Mouse (Mus musculus): ENCODE measurements around the gene Serping1. TPM values are rescaled to one million over a fixed set of nuclear protein-coding genes. Genes with fewer than 3 reads are reported as not detected.
A peak's percentile ranks its signal among the peaks of the same experiment; 100 is the strongest.

The Serping1 gene
- polyA plus RNA-seq, 1 experiment: 232 TPM

GRCm38 (mm10) chr2:84772454-84772853 lies 2.8 kb downstream of the Serping1 start:
- no peak for DNase-seq
- TF ChIP-seq POLR2A (IDR thresholded peaks at IDR 0.05; ENCODE audit: low read depth, low read length) (no peak), CTCF (conservative IDR thresholded peaks at IDR 0.05; ENCODE audit: insufficient read depth, insufficient read length, low read depth, low read length) (no peak)
- H3K4me3 ChIP-seq (ENCODE audit: insufficient read depth, low read depth, low read length): no peak overlapping the region
- WGBS: 89% methylated on average over 4 of the region's 4 CpGs
- H3K4me1 ChIP-seq (ENCODE audit: control insufficient read depth, insufficient read depth, low read length): no peaks in the 10 kb centered on the region
- no peaks in the 10 kb centered on the region for H3K27me3 ChIP-seq (replicated peaks; ENCODE audit: control insufficient read depth, insufficient read depth, low read length)
- H3K36me3 ChIP-seq (ENCODE audit: control insufficient read depth, insufficient read depth, low read length): no peaks in the 10 kb centered on the region
- no peak overlapping the region for H3K27ac ChIP-seq (ENCODE audit: insufficient read depth, low read depth, low read length)

- 70% methylated on average over 6 of the region's 6 CpGs for WGBS
- TF ChIP-seq CTCF (conservative IDR thresholded peaks at IDR 0.05; ENCODE audit: insufficient read depth, insufficient read length, low read depth, low read length): no peak
- no peak for TF ChIP-seq POLR2A (IDR thresholded peaks at IDR 0.05; ENCODE audit: low read depth, low read length)
Measured at GRCm38 (mm10) chr2:84770501-84770900, 4.7 kb downstream of the Serping1 start.

GRCm38 (mm10) chr2:84762818-84763217 lies 12.4 kb downstream of the Serping1 start:
- TF ChIP-seq POLR2A (IDR thresholded peaks at IDR 0.05; ENCODE audit: low read depth, low read length) (no peak), CTCF (conservative IDR thresholded peaks at IDR 0.05; ENCODE audit: insufficient read depth, insufficient read length, low read depth, low read length) (no peak)
- Histone ChIP-seq H3K36me3 (ENCODE audit: control insufficient read depth, insufficient read depth, low read length) (no peaks in the 10 kb centered on the region), H3K27me3 (replicated peaks; ENCODE audit: control insufficient read depth, insufficient read depth, low read length) (no peaks in the 10 kb centered on the region), H3K27ac (ENCODE audit: insufficient read depth, low read depth, low read length) (no peak overlapping the region), H3K4me1 (ENCODE audit: control insufficient read depth, insufficient read depth, low read length) (peaks cover 3% of the 10 kb centered on the region; the same call in 1 of the 2 replicates), H3K4me3 (ENCODE audit: insufficient read depth, low read depth, low read length) (no peak overlapping the region)
- peak; percentile 27 for DNase-seq
- WGBS: 17% methylated on average over 1 of the region's 1 CpGs

More at GRCm38 (mm10) chr2:84770501-84770900, 4.7 kb downstream of the Serping1 start:
- no peak overlapping the region for H3K27ac ChIP-seq (ENCODE audit: insufficient read depth, low read depth, low read length)
- no peak for DNase-seq
- no peak overlapping the region for H3K4me3 ChIP-seq (ENCODE audit: insufficient read depth, low read depth, low read length)
- no peaks in the 10 kb centered on the region for H3K27me3 ChIP-seq (replicated peaks; ENCODE audit: control insufficient read depth, insufficient read depth, low read length)
- H3K36me3 ChIP-seq (ENCODE audit: control insufficient read depth, insufficient read depth, low read length): no peaks in the 10 kb centered on the region
- no peaks in the 10 kb centered on the region for H3K4me1 ChIP-seq (ENCODE audit: control insufficient read depth, insufficient read depth, low read length)

- Histone ChIP-seq H3K27me3 (replicated peaks; ENCODE audit: control insufficient read depth, insufficient read depth, low read length) (no peaks in the 10 kb centered on the region), H3K27ac (ENCODE audit: insufficient read depth, low read depth, low read length) (no peak overlapping the region), H3K36me3 (ENCODE audit: control insufficient read depth, insufficient read depth, low read length) (no peaks in the 10 kb centered on the region), H3K4me1 (ENCODE audit: control insufficient read depth, insufficient read depth, low read length) (peaks cover 6% of the 10 kb centered on the region; the same call in 1 of the 2 replicates), H3K4me3 (ENCODE audit: insufficient read depth, low read depth, low read length) (no peak overlapping the region)
- no peak for TF ChIP-seq POLR2A (IDR thresholded peaks at IDR 0.05; ENCODE audit: low read depth, low read length)
- TF ChIP-seq CTCF (conservative IDR thresholded peaks at IDR 0.05; ENCODE audit: insufficient read depth, insufficient read length, low read depth, low read length): no peak
- DNase-seq: no peak
- 59% methylated on average over 4 of the region's 4 CpGs for WGBS
Measured at GRCm38 (mm10) chr2:84762295-84762694, 12.9 kb downstream of the Serping1 start.

GRCm38 (mm10) chr2:84761840-84762239 lies 13.4 kb downstream of the Serping1 start:
- DNase-seq: peak; percentile 43
- TF ChIP-seq CTCF (conservative IDR thresholded peaks at IDR 0.05; ENCODE audit: insufficient read depth, insufficient read length, low read depth, low read length): no peak
- Histone ChIP-seq H3K36me3 (ENCODE audit: control insufficient read depth, insufficient read depth, low read length) (no peaks in the 10 kb centered on the region), H3K27me3 (replicated peaks; ENCODE audit: control insufficient read depth, insufficient read depth, low read length) (no peaks in the 10 kb centered on the region), H3K27ac (ENCODE audit: insufficient read depth, low read depth, low read length) (no peak overlapping the region), H3K4me1 (ENCODE audit: control insufficient read depth, insufficient read depth, low read length) (peaks cover 10% of the 10 kb centered on the region; the same call in 1 of the 2 replicates), H3K4me3 (ENCODE audit: insufficient read depth, low read depth, low read length) (no peak overlapping the region)
- 35% methylated on average over 1 of the region's 1 CpGs for WGBS

- DNase-seq: no peak
- H3K27ac ChIP-seq (ENCODE audit: insufficient read depth, low read depth, low read length): no peak overlapping the region
- no peak for TF ChIP-seq POLR2A (IDR thresholded peaks at IDR 0.05; ENCODE audit: low read depth, low read length)
- no peak for TF ChIP-seq CTCF (conservative IDR thresholded peaks at IDR 0.05; ENCODE audit: insufficient read depth, insufficient read length, low read depth, low read length)
- H3K36me3 ChIP-seq (ENCODE audit: control insufficient read depth, insufficient read depth, low read length): no peaks in the 10 kb centered on the region
- no peaks in the 10 kb centered on the region for H3K27me3 ChIP-seq (replicated peaks; ENCODE audit: control insufficient read depth, insufficient read depth, low read length)
- H3K4me1 ChIP-seq (ENCODE audit: control insufficient read depth, insufficient read depth, low read length): peaks cover 14% of the 10 kb centered on the region; the same call in 1 of the 2 replicates
- H3K4me3 ChIP-seq (ENCODE audit: insufficient read depth, low read depth, low read length): no peak overlapping the region
- WGBS: 88% methylated on average over 3 of the region's 3 CpGs
Measured at GRCm38 (mm10) chr2:84761309-84761708, 13.9 kb downstream of the Serping1 start.

GRCm38 (mm10) chr2:84760777-84761176 lies 14.5 kb downstream of the Serping1 start:
- no peak for DNase-seq
- H3K27me3 ChIP-seq (replicated peaks; ENCODE audit: control insufficient read depth, insufficient read depth, low read length): no peaks in the 10 kb centered on the region
- no peaks in the 10 kb centered on the region for H3K36me3 ChIP-seq (ENCODE audit: control insufficient read depth, insufficient read depth, low read length)
- 73% methylated on average over 8 of the region's 8 CpGs for WGBS
- no peak overlapping the region for H3K4me3 ChIP-seq (ENCODE audit: insufficient read depth, low read depth, low read length)
- TF ChIP-seq POLR2A (IDR thresholded peaks at IDR 0.05; ENCODE audit: low read depth, low read length) (no peak), CTCF (conservative IDR thresholded peaks at IDR 0.05; ENCODE audit: insufficient read depth, insufficient read length, low read depth, low read length) (no peak)
- H3K27ac ChIP-seq (ENCODE audit: insufficient read depth, low read depth, low read length): no peak overlapping the region
- H3K4me1 ChIP-seq (ENCODE audit: control insufficient read depth, insufficient read depth, low read length): peaks cover 17% of the 10 kb centered on the region; the same call in 1 of the 2 replicates
